Mouse (Mus musculus): ENCODE measurements around the gene Gm11444.

The Gm11444 gene

GRCm38 (mm10) chr11:85840031-85840802 lies 9.9 kb downstream of the Gm11444 start:
- peaks cover 53% of the 10 kb centered on the region for H3K4me1 ChIP-seq (replicated peaks; ENCODE audit: low read depth, low read length)
- TF ChIP-seq CTCF (conservative IDR thresholded peaks at IDR 0.05; ENCODE audit: low read length) (no peak), POU5F1 (IDR thresholded peaks at IDR 0.05; ENCODE audit: borderline replicate concordance, low read length) (no peak), NANOG (IDR thresholded peaks at IDR 0.05; ENCODE audit: borderline replicate concordance, low read length) (no peak)
- H3K36me3 ChIP-seq (ENCODE audit: insufficient read depth, low read length), result no peaks in the 10 kb centered on the region
- H3K9me3 ChIP-seq (ENCODE audit: low read length), result no peaks in the 10 kb centered on the region
- peaks cover 99% of the 10 kb centered on the region for H3K27me3 ChIP-seq (ENCODE audit: insufficient read depth, low read length)
- peak overlapping the region; percentile 56 for H3K4me3 ChIP-seq (replicated peaks; ENCODE audit: low read length)

- Histone ChIP-seq H3K4me3 (replicated peaks; ENCODE audit: low read length) (no peak overlapping the region), H3K9me3 (ENCODE audit: low read length) (no peaks in the 10 kb centered on the region), H3K4me1 (replicated peaks; ENCODE audit: low read depth, low read length) (peaks cover 46% of the 10 kb centered on the region), H3K36me3 (ENCODE audit: insufficient read depth, low read length) (no peaks in the 10 kb centered on the region), H3K27me3 (ENCODE audit: insufficient read depth, low read length) (peaks cover 99% of the 10 kb centered on the region)
- no peak for TF ChIP-seq CTCF (conservative IDR thresholded peaks at IDR 0.05; ENCODE audit: low read length)
- no peak for TF ChIP-seq POU5F1 (IDR thresholded peaks at IDR 0.05; ENCODE audit: borderline replicate concordance, low read length)
- TF ChIP-seq NANOG (IDR thresholded peaks at IDR 0.05; ENCODE audit: borderline replicate concordance, low read length), result no peak
Observed at GRCm38 (mm10) chr11:85839258-85840030, 10.7 kb downstream of the Gm11444 start.

GRCm38 (mm10) chr11:85838424-85839257 lies 11.5 kb downstream of the Gm11444 start:
- Histone ChIP-seq H3K36me3 (ENCODE audit: insufficient read depth, low read length) (no peaks in the 10 kb centered on the region), H3K9me3 (ENCODE audit: low read length) (no peaks in the 10 kb centered on the region), H3K27me3 (ENCODE audit: insufficient read depth, low read length) (peaks cover 99% of the 10 kb centered on the region), H3K4me3 (replicated peaks; ENCODE audit: low read length) (peak overlapping the region; percentile 63), H3K4me1 (replicated peaks; ENCODE audit: low read depth, low read length) (peaks cover 42% of the 10 kb centered on the region)
- TF ChIP-seq CTCF (conservative IDR thresholded peaks at IDR 0.05; ENCODE audit: low read length) (no peak), POU5F1 (IDR thresholded peaks at IDR 0.05; ENCODE audit: borderline replicate concordance, low read length) (no peak), NANOG (IDR thresholded peaks at IDR 0.05; ENCODE audit: borderline replicate concordance, low read length) (no peak)

- H3K36me3 ChIP-seq (ENCODE audit: insufficient read depth, low read length), result no peaks in the 10 kb centered on the region
- peak overlapping the region; percentile 63 for H3K4me3 ChIP-seq (replicated peaks; ENCODE audit: low read length)
- TF ChIP-seq POU5F1 (IDR thresholded peaks at IDR 0.05; ENCODE audit: borderline replicate concordance, low read length) (no peak), NANOG (IDR thresholded peaks at IDR 0.05; ENCODE audit: borderline replicate concordance, low read length) (no peak), CTCF (conservative IDR thresholded peaks at IDR 0.05; ENCODE audit: low read length) (no peak)
- H3K9me3 ChIP-seq (ENCODE audit: low read length), result no peaks in the 10 kb centered on the region
- peaks cover 38% of the 10 kb centered on the region for H3K4me1 ChIP-seq (replicated peaks; ENCODE audit: low read depth, low read length)
- H3K27me3 ChIP-seq (ENCODE audit: insufficient read depth, low read length), result peaks cover 95% of the 10 kb centered on the region
Observed at GRCm38 (mm10) chr11:85837648-85838423, 12.3 kb downstream of the Gm11444 start.

GRCm38 (mm10) chr11:85837291-85837647 lies 12.9 kb downstream of the Gm11444 start:
- H3K4me1 ChIP-seq (replicated peaks; ENCODE audit: low read depth, low read length), result peaks cover 32% of the 10 kb centered on the region
- peak overlapping the region; percentile 63 for H3K4me3 ChIP-seq (replicated peaks; ENCODE audit: low read length)
- no peak for TF ChIP-seq POU5F1 (IDR thresholded peaks at IDR 0.05; ENCODE audit: borderline replicate concordance, low read length)
- TF ChIP-seq NANOG (IDR thresholded peaks at IDR 0.05; ENCODE audit: borderline replicate concordance, low read length), result no peak
- no peak for TF ChIP-seq CTCF (conservative IDR thresholded peaks at IDR 0.05; ENCODE audit: low read length)
- no peaks in the 10 kb centered on the region for H3K9me3 ChIP-seq (ENCODE audit: low read length)
- no peaks in the 10 kb centered on the region for H3K36me3 ChIP-seq (ENCODE audit: insufficient read depth, low read length)
- peaks cover 94% of the 10 kb centered on the region for H3K27me3 ChIP-seq (ENCODE audit: insufficient read depth, low read length)

- peak overlapping the region; percentile 63 for H3K4me3 ChIP-seq (replicated peaks; ENCODE audit: low read length)
- no peaks in the 10 kb centered on the region for H3K9me3 ChIP-seq (ENCODE audit: low read length)
- peaks cover 95% of the 10 kb centered on the region for H3K27me3 ChIP-seq (ENCODE audit: insufficient read depth, low read length)
- peaks cover 36% of the 10 kb centered on the region for H3K4me1 ChIP-seq (replicated peaks; ENCODE audit: low read depth, low read length)
- H3K36me3 ChIP-seq (ENCODE audit: insufficient read depth, low read length), result no peaks in the 10 kb centered on the region
- no peak for TF ChIP-seq CTCF (conservative IDR thresholded peaks at IDR 0.05; ENCODE audit: low read length)
- no peak for TF ChIP-seq NANOG (IDR thresholded peaks at IDR 0.05; ENCODE audit: borderline replicate concordance, low read length)
- no peak for TF ChIP-seq POU5F1 (IDR thresholded peaks at IDR 0.05; ENCODE audit: borderline replicate concordance, low read length)
Observed at GRCm38 (mm10) chr11:85836523-85837290, 13.4 kb downstream of the Gm11444 start.
